Mouse (Mus musculus): ENCODE results near the gene Arhgef16. TPM values are rescaled to one million over a fixed set of nuclear protein-coding genes. Genes with fewer than 3 reads are reported as not detected.
A peak's percentile ranks its signal among the peaks of the same experiment; 100 is the strongest.

Gene Arhgef16
- polyA plus RNA-seq, 1 experiment from 2014 or later, result 25.4 TPM

- Histone ChIP-seq H3K4me1 (replicated peaks; ENCODE audit: control insufficient read depth, insufficient read depth, low read length) (no peaks in the 10 kb centered on the region), H3K4me3 (ENCODE audit: low read length) (no peak overlapping the region), H3K4me2 (ENCODE audit: low read depth, low read length) (no peak overlapping the region), H3K36me3 (ENCODE audit: control insufficient read depth, insufficient read depth, low read length) (no peaks in the 10 kb centered on the region), H3K9ac (ENCODE audit: low read length) (no peak overlapping the region), H3K27me3 (ENCODE audit: control insufficient read depth, insufficient read depth, low read depth, low read length) (no peaks in the 10 kb centered on the region), H3K27ac (ENCODE audit: low read length) (no peak overlapping the region), H3K9me3 (ENCODE audit: control insufficient read depth, low read length) (no peaks in the 10 kb centered on the region)
- ATAC-seq (ENCODE audit: low read depth), result no peak
- 89% methylated on average over 5 of the region's 5 CpGs for WGBS
These were observed 40.7 kb downstream of the Arhgef16 start for GRCm38 (mm10) chr4:154260755-154261154.

GRCm38 (mm10) chr4:154252537-154253255, 48.8 kb downstream of the Arhgef16 start:
- Histone ChIP-seq H3K36me3 (ENCODE audit: control insufficient read depth, insufficient read depth, low read length) (no peaks in the 10 kb centered on the region), H3K27me3 (ENCODE audit: control insufficient read depth, insufficient read depth, low read depth, low read length) (no peaks in the 10 kb centered on the region), H3K9ac (ENCODE audit: low read length) (no peak overlapping the region), H3K4me1 (replicated peaks; ENCODE audit: control insufficient read depth, insufficient read depth, low read length) (no peaks in the 10 kb centered on the region; the same call in 1 of the 2 replicates), H3K4me3 (ENCODE audit: low read length) (no peak overlapping the region), H3K27ac (ENCODE audit: low read length) (no peak overlapping the region), H3K4me2 (ENCODE audit: low read depth, low read length) (no peak overlapping the region), H3K9me3 (ENCODE audit: control insufficient read depth, low read length) (no peaks in the 10 kb centered on the region)
- no peak for ATAC-seq (ENCODE audit: low read depth)
- 86% methylated on average over 20 of the region's 20 CpGs for WGBS

- Histone ChIP-seq H3K4me1 (replicated peaks; ENCODE audit: control insufficient read depth, insufficient read depth, low read length) (peaks cover 6% of the 10 kb centered on the region), H3K4me2 (ENCODE audit: low read depth, low read length) (no peak overlapping the region), H3K9ac (ENCODE audit: low read length) (no peak overlapping the region), H3K27me3 (ENCODE audit: control insufficient read depth, insufficient read depth, low read depth, low read length) (no peaks in the 10 kb centered on the region), H3K36me3 (ENCODE audit: control insufficient read depth, insufficient read depth, low read length) (no peaks in the 10 kb centered on the region), H3K9me3 (ENCODE audit: control insufficient read depth, low read length) (no peaks in the 10 kb centered on the region), H3K4me3 (ENCODE audit: low read length) (no peak overlapping the region), H3K27ac (ENCODE audit: low read length) (no peak overlapping the region)
- ATAC-seq (ENCODE audit: low read depth), result no peak
- WGBS, result 64% methylated on average over 8 of the region's 8 CpGs
These were observed 52.2 kb downstream of the Arhgef16 start for GRCm38 (mm10) chr4:154249316-154249715.

- Histone ChIP-seq H3K9me3 (ENCODE audit: control insufficient read depth, low read length) (no peaks in the 10 kb centered on the region), H3K27me3 (ENCODE audit: control insufficient read depth, insufficient read depth, low read depth, low read length) (no peaks in the 10 kb centered on the region), H3K9ac (ENCODE audit: low read length) (no peak overlapping the region), H3K27ac (ENCODE audit: low read length) (no peak overlapping the region), H3K36me3 (ENCODE audit: control insufficient read depth, insufficient read depth, low read length) (no peaks in the 10 kb centered on the region), H3K4me2 (ENCODE audit: low read depth, low read length) (no peak overlapping the region), H3K4me1 (replicated peaks; ENCODE audit: control insufficient read depth, insufficient read depth, low read length) (peaks cover 6% of the 10 kb centered on the region), H3K4me3 (ENCODE audit: low read length) (no peak overlapping the region)
- ATAC-seq (ENCODE audit: low read depth), result no peak
- 63% methylated on average over 21 of the region's 21 CpGs for WGBS
These were observed 53.2 kb downstream of the Arhgef16 start for GRCm38 (mm10) chr4:154248092-154248805.

GRCm38 (mm10) chr4:154247207-154248091, 54.0 kb downstream of the Arhgef16 start:
- H3K27me3 ChIP-seq (ENCODE audit: control insufficient read depth, insufficient read depth, low read depth, low read length), result no peaks in the 10 kb centered on the region
- peak; percentile 18; the same call in 1 of the 2 replicates for ATAC-seq (ENCODE audit: low read depth)
- peak overlapping the region; percentile 56 for H3K4me2 ChIP-seq (ENCODE audit: low read depth, low read length)
- H3K4me1 ChIP-seq (replicated peaks; ENCODE audit: control insufficient read depth, insufficient read depth, low read length), result peaks cover 6% of the 10 kb centered on the region
- H3K9me3 ChIP-seq (ENCODE audit: control insufficient read depth, low read length), result no peaks in the 10 kb centered on the region
- H3K36me3 ChIP-seq (ENCODE audit: control insufficient read depth, insufficient read depth, low read length), result no peaks in the 10 kb centered on the region
- no peak overlapping the region for H3K4me3 ChIP-seq (ENCODE audit: low read length)
- no peak overlapping the region for H3K9ac ChIP-seq (ENCODE audit: low read length)
- H3K27ac ChIP-seq (ENCODE audit: low read length), result no peak overlapping the region
- 34% methylated on average over 22 of the region's 22 CpGs for WGBS

DNA sequence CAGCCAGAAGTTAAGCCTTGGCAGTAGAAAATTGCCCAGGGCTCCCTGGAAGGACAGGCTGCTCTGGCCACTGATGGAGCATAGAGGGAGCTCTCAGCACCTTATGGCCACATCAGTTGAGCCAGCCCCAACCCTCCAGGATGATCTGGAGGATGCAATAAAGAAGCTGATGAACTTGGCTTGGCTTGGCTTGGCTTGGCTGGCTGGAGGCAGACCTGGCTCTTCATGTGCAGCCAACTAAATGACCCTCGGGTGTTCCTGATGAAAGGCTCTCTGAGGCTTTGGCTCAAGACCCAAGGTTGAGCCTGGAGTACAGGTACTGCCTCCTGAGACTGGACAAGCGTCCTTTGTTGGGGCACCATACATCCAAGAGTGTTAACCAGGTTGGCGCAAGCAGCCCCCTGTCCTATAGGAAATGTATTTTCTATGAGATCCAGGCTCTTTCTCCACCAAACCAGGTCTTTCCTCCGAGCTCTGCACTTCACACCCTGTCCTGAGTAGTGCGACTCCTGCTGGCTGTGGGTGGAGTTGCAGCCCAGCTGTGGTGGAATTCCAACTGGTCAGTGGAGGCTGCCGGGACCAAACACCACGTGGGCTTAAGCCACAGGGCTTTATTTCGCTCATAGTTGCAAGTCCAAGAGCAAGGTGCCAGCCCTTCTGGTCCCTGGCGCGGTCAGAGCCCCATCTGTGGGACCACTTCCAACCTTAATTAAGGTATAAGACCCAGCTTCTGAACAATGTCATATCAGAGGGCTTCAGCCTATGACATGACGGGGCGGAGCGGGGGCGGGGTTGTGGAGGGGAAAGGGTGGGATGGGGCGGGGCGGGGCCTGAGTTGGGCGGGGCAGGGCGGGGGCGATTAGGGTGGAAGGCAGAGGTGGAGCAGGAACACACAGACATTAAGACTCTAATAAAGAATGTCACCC, 55.1 kb downstream of the Arhgef16 start:
- Histone ChIP-seq H3K9ac (ENCODE audit: low read length) (0 out of 2 replicates have a peak overlapping the region, but pooled peaks have one; percentile 21), H3K9me3 (ENCODE audit: control insufficient read depth, low read length) (no peaks in the 10 kb centered on the region), H3K27me3 (ENCODE audit: control insufficient read depth, insufficient read depth, low read depth, low read length) (no peaks in the 10 kb centered on the region), H3K4me1 (replicated peaks; ENCODE audit: control insufficient read depth, insufficient read depth, low read length) (peaks cover 6% of the 10 kb centered on the region), H3K36me3 (ENCODE audit: control insufficient read depth, insufficient read depth, low read length) (no peaks in the 10 kb centered on the region), H3K27ac (ENCODE audit: low read length) (no peak overlapping the region), H3K4me2 (ENCODE audit: low read depth, low read length) (peak overlapping the region; percentile 56), H3K4me3 (ENCODE audit: low read length) (peak overlapping the region; percentile 34)
- ATAC-seq (ENCODE audit: low read depth), result peak; percentile 84
- 7% methylated on average over 18 of the region's 19 CpGs for WGBS

GRCm38 (mm10) chr4:154245342-154245741, 56.1 kb downstream of the Arhgef16 start:
- no peaks in the 10 kb centered on the region for H3K36me3 ChIP-seq (ENCODE audit: control insufficient read depth, insufficient read depth, low read length)
- ATAC-seq (ENCODE audit: low read depth), result no peak
- no peak overlapping the region for H3K4me2 ChIP-seq (ENCODE audit: low read depth, low read length)
- WGBS, result 62% methylated on average over 7 of the region's 7 CpGs
- H3K27ac ChIP-seq (ENCODE audit: low read length), result no peak overlapping the region
- no peak overlapping the region for H3K9ac ChIP-seq (ENCODE audit: low read length)
- H3K4me3 ChIP-seq (ENCODE audit: low read length), result no peak overlapping the region
- no peaks in the 10 kb centered on the region for H3K27me3 ChIP-seq (ENCODE audit: control insufficient read depth, insufficient read depth, low read depth, low read length)
- H3K4me1 ChIP-seq (replicated peaks; ENCODE audit: control insufficient read depth, insufficient read depth, low read length), result peaks cover 6% of the 10 kb centered on the region
- no peaks in the 10 kb centered on the region for H3K9me3 ChIP-seq (ENCODE audit: control insufficient read depth, low read length)

- 0 out of 2 replicates have a peak, but pooled peaks cover 2% of the 10 kb centered on the region for H3K27me3 ChIP-seq (ENCODE audit: control insufficient read depth, insufficient read depth, low read depth, low read length)
- peaks cover 10% of the 10 kb centered on the region for H3K4me1 ChIP-seq (replicated peaks; ENCODE audit: control insufficient read depth, insufficient read depth, low read length)
- no peaks in the 10 kb centered on the region for H3K9me3 ChIP-seq (ENCODE audit: control insufficient read depth, low read length)
- no peak overlapping the region for H3K4me3 ChIP-seq (ENCODE audit: low read length)
- no peak for ATAC-seq (ENCODE audit: low read depth)
- 56% methylated on average over 11 of the region's 11 CpGs for WGBS
- H3K9ac ChIP-seq (ENCODE audit: low read length), result no peak overlapping the region
- H3K36me3 ChIP-seq (ENCODE audit: control insufficient read depth, insufficient read depth, low read length), result no peaks in the 10 kb centered on the region
- H3K27ac ChIP-seq (ENCODE audit: low read length), result no peak overlapping the region
- H3K4me2 ChIP-seq (ENCODE audit: low read depth, low read length), result no peak overlapping the region
These were observed 60.9 kb downstream of the Arhgef16 start for GRCm38 (mm10) chr4:154240608-154241007.

Measured in lung, embryonic 16.5 days (tissue).